Mouse (Mus musculus): Measurements from ENCODE around the gene Tsc22d4. TPM values are rescaled to one million over a fixed set of nuclear protein-coding genes. Genes with fewer than 3 reads are reported as not detected.
A peak's percentile ranks its signal among the peaks of the same experiment; 100 is the strongest.

Tsc22d4 gene
- polyA plus RNA-seq, 1 experiment: 133 TPM

DNA sequence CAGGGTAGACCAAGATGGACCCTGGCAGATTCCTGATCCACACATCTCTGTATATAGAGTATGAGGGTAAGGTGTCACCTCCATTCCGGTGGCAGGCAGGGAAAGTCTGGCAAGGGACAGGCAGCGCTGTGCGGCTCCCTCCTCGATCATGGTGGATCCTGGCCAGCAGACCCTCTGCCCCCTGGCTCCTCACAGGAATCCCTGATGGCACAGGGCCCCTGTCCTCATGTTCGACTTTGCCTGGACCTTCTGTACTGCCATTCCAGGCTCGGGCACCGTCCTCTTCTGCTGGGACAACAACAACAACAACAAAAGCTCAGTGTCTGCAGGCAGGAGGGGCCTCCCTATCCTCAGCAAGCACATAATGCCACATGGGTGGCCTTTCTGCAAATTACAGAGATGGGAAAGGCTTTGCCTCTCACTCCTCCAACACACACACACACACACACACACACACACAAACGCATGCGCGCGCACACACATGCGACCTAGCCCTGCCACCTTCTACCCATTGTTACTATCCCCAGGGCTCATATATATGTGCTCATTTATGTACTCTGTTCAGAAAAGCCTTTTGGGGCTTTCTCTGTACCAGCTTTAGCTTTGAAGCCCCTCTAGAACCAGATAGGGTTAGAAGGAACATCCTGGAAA lies 11.8 kb upstream of the Tsc22d4 start:
- Histone ChIP-seq H3K27me3 (ENCODE audit: control insufficient read depth, insufficient read depth, low read length) (no peaks in the 10 kb centered on the region), H3K4me3 (ENCODE audit: extremely low read depth, insufficient read depth, insufficient read length) (no peak overlapping the region), H3K27ac (ENCODE audit: insufficient read depth, low read length) (no peak overlapping the region), H3K4me1 (ENCODE audit: control insufficient read depth, insufficient read depth, insufficient read length) (no peaks in the 10 kb centered on the region), H3K36me3 (ENCODE audit: control insufficient read depth, insufficient read depth, low read length) (no peaks in the 10 kb centered on the region)
- WGBS: 98% methylated on average over 12 of the region's 12 CpGs
- TF ChIP-seq POLR2A (IDR thresholded peaks at IDR 0.05; ENCODE audit: low read depth, low read length): no peak
- TF ChIP-seq CTCF (IDR thresholded peaks at IDR 0.05; ENCODE audit: extremely low read depth, insufficient read depth, insufficient read length, insufficient replicate concordance): no peak
- DNase-seq (ENCODE audit: low read depth in 1 of 2, low spot score in 2 of 2): no peak

- no peaks in the 10 kb centered on the region for H3K36me3 ChIP-seq (ENCODE audit: control insufficient read depth, insufficient read depth, low read length)
- no peak for DNase-seq (ENCODE audit: low read depth in 1 of 2, low spot score in 2 of 2)
- H3K27ac ChIP-seq (ENCODE audit: insufficient read depth, low read length): no peak overlapping the region
- H3K4me3 ChIP-seq (ENCODE audit: extremely low read depth, insufficient read depth, insufficient read length): no peak overlapping the region
- no peaks in the 10 kb centered on the region for H3K27me3 ChIP-seq (ENCODE audit: control insufficient read depth, insufficient read depth, low read length)
- no peak for TF ChIP-seq POLR2A (IDR thresholded peaks at IDR 0.05; ENCODE audit: low read depth, low read length)
- no peak for TF ChIP-seq CTCF (IDR thresholded peaks at IDR 0.05; ENCODE audit: extremely low read depth, insufficient read depth, insufficient read length, insufficient replicate concordance)
- 51% methylated on average over 6 of the region's 6 CpGs for WGBS
- H3K4me1 ChIP-seq (ENCODE audit: control insufficient read depth, insufficient read depth, insufficient read length): no peaks in the 10 kb centered on the region
Measured at GRCm38 (mm10) chr5:137734289-137735061, 11.1 kb upstream of the Tsc22d4 start.

DNA sequence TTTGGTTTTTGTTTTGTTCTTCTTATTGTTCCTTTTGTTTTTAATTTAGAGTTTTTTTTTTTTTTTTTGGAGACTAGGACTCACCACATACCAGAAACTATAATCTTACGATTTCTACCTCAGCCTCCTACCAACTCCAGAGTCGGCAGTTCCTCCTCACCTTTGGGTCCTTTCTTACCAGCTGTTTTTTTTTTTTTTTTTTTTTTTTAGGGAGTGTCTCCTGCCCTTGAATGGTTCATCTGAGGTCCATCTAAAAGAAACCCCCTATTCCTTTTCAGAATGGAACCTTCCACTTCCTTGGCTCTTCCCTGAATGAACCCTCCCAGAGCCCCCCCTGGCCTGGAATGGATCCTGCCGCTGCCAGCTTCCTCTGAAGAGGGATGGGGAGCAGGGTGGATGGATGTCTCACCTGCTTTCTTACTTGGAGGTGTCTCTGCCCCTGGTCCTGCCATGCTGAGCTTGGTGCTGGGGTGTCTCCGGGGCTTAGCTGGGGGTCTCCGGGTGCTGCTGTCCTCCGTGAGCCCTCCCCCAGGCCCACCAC lies 8.1 kb upstream of the Tsc22d4 start:
- no peak for TF ChIP-seq POLR2A (IDR thresholded peaks at IDR 0.05; ENCODE audit: low read depth, low read length)
- TF ChIP-seq CTCF (IDR thresholded peaks at IDR 0.05; ENCODE audit: extremely low read depth, insufficient read depth, insufficient read length, insufficient replicate concordance): no peak
- Histone ChIP-seq H3K36me3 (ENCODE audit: control insufficient read depth, insufficient read depth, low read length) (no peaks in the 10 kb centered on the region), H3K27me3 (ENCODE audit: control insufficient read depth, insufficient read depth, low read length) (no peaks in the 10 kb centered on the region; the same call in 1 of the 2 replicates), H3K4me1 (ENCODE audit: control insufficient read depth, insufficient read depth, insufficient read length) (peaks cover 7% of the 10 kb centered on the region; the same call in 1 of the 2 replicates), H3K27ac (ENCODE audit: insufficient read depth, low read length) (no peak overlapping the region), H3K4me3 (ENCODE audit: extremely low read depth, insufficient read depth, insufficient read length) (no peak overlapping the region)
- DNase-seq (ENCODE audit: low read depth in 1 of 2, low spot score in 2 of 2): no peak
- 89% methylated on average over 6 of the region's 6 CpGs for WGBS

GRCm38 (mm10) chr5:137738516-137738915 lies 7.0 kb upstream of the Tsc22d4 start:
- H3K36me3 ChIP-seq (ENCODE audit: control insufficient read depth, insufficient read depth, low read length): no peaks in the 10 kb centered on the region
- no peak overlapping the region for H3K4me3 ChIP-seq (ENCODE audit: extremely low read depth, insufficient read depth, insufficient read length)
- no peak for DNase-seq (ENCODE audit: low read depth in 1 of 2, low spot score in 2 of 2)
- H3K27ac ChIP-seq (ENCODE audit: insufficient read depth, low read length): no peak overlapping the region
- H3K4me1 ChIP-seq (ENCODE audit: control insufficient read depth, insufficient read depth, insufficient read length): peaks cover 7% of the 10 kb centered on the region; the same call in 1 of the 2 replicates
- H3K27me3 ChIP-seq (ENCODE audit: control insufficient read depth, insufficient read depth, low read length): no peaks in the 10 kb centered on the region; the same call in 1 of the 2 replicates
- WGBS: 76% methylated on average over 5 of the region's 5 CpGs
- TF ChIP-seq CTCF (IDR thresholded peaks at IDR 0.05; ENCODE audit: extremely low read depth, insufficient read depth, insufficient read length, insufficient replicate concordance) (no peak), POLR2A (IDR thresholded peaks at IDR 0.05; ENCODE audit: low read depth, low read length) (no peak)

DNA sequence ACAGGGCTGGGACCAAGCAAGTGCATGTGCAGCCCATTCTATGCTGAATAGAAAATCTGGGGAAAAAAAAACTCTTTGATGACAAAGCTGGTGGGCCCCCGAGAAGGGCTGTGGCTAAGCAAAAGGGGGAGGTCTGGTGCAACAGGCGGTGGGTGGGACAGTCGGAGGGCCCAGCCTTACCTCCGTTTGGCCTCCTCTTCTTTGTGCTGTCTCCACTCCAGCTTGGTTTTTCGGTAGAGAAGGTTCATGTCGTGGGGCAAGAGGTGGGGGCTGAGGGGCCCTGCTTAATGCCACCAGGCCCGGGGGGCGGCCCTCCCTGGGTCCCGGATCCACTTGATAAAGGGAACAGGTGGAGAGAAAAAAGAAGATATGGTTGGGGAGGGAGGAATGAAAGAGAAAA lies 6.1 kb upstream of the Tsc22d4 start:
- Histone ChIP-seq H3K4me3 (ENCODE audit: extremely low read depth, insufficient read depth, insufficient read length) (no peak overlapping the region), H3K27me3 (ENCODE audit: control insufficient read depth, insufficient read depth, low read length) (no peaks in the 10 kb centered on the region; the same call in 1 of the 2 replicates), H3K36me3 (ENCODE audit: control insufficient read depth, insufficient read depth, low read length) (no peaks in the 10 kb centered on the region), H3K27ac (ENCODE audit: insufficient read depth, low read length) (no peak overlapping the region), H3K4me1 (ENCODE audit: control insufficient read depth, insufficient read depth, insufficient read length) (peaks cover 7% of the 10 kb centered on the region; the same call in 1 of the 2 replicates)
- WGBS: 73% methylated on average over 9 of the region's 9 CpGs
- DNase-seq (ENCODE audit: low read depth in 1 of 2, low spot score in 2 of 2): no peak
- TF ChIP-seq POLR2A (IDR thresholded peaks at IDR 0.05; ENCODE audit: low read depth, low read length) (no peak), CTCF (IDR thresholded peaks at IDR 0.05; ENCODE audit: extremely low read depth, insufficient read depth, insufficient read length, insufficient replicate concordance) (no peak)

GRCm38 (mm10) chr5:137740506-137740905 lies 5.0 kb upstream of the Tsc22d4 start:
- H3K4me3 ChIP-seq (ENCODE audit: extremely low read depth, insufficient read depth, insufficient read length): peak overlapping the region; percentile 70; the same call in 1 of the 2 replicates
- no peaks in the 10 kb centered on the region; the same call in 1 of the 2 replicates for H3K27me3 ChIP-seq (ENCODE audit: control insufficient read depth, insufficient read depth, low read length)
- DNase-seq (ENCODE audit: low read depth in 1 of 2, low spot score in 2 of 2): no peak
- no peak overlapping the region for H3K27ac ChIP-seq (ENCODE audit: insufficient read depth, low read length)
- no peaks in the 10 kb centered on the region for H3K36me3 ChIP-seq (ENCODE audit: control insufficient read depth, insufficient read depth, low read length)
- TF ChIP-seq POLR2A (IDR thresholded peaks at IDR 0.05; ENCODE audit: low read depth, low read length) (no peak), CTCF (IDR thresholded peaks at IDR 0.05; ENCODE audit: extremely low read depth, insufficient read depth, insufficient read length, insufficient replicate concordance) (no peak)
- H3K4me1 ChIP-seq (ENCODE audit: control insufficient read depth, insufficient read depth, insufficient read length): peaks cover 7% of the 10 kb centered on the region; the same call in 1 of the 2 replicates
- WGBS: 82% methylated on average over 11 of the region's 11 CpGs

Measured in spleen, adult 2 months (tissue).